Mouse (Mus musculus) erythroid progenitor cell, adult 5-6 weeks (primary cell): ENCODE data around the gene Rcor2. TPM values are rescaled to one million over a fixed set of nuclear protein-coding genes. Genes with fewer than 3 reads are reported as not detected.
A peak's percentile ranks its signal among the peaks of the same experiment; 100 is the strongest.

Experiments used
- ATAC-seq: replicated peaks from 2 replicates; pipeline ENCODE4 v1.8.0; 2016; ENCODE audit warnings: moderate number of reproducible peaks, mild to moderate bottlenecking, moderate TSS enrichment, inconsistent platforms; ENCODE audit not compliant: poor library complexity, low FRiP score, severe bottlenecking
- total RNA-seq, 2 experiments: library from RNA; stranded (forward) in 1 of 2; stranded (reverse) in 1 of 2; fragments of 150-400 nt in 1 of 2; fragments of 186-747, 209-891 nt in 1 of 2; gene quantifications; 2 replicates each; pipeline versions ENCODE4 v1.2.3 to v1.2.4; 2015 to 2017; ENCODE audit warnings: low replicate concordance in 2 of 2

Gene Rcor2
- total RNA-seq, 2 experiments from 2014 or later = 0.53 TPM; not detected in 1

GRCm38 (mm10) chr19:7264088-7264765, 2.9 kb upstream of the Rcor2 start:
- ATAC-seq = peak; percentile 68; the same call in 1 of the 2 replicates

- no peak for ATAC-seq
Observed at GRCm38 (mm10) chr19:7264766-7265331, 2.3 kb upstream of the Rcor2 start.

DNA sequence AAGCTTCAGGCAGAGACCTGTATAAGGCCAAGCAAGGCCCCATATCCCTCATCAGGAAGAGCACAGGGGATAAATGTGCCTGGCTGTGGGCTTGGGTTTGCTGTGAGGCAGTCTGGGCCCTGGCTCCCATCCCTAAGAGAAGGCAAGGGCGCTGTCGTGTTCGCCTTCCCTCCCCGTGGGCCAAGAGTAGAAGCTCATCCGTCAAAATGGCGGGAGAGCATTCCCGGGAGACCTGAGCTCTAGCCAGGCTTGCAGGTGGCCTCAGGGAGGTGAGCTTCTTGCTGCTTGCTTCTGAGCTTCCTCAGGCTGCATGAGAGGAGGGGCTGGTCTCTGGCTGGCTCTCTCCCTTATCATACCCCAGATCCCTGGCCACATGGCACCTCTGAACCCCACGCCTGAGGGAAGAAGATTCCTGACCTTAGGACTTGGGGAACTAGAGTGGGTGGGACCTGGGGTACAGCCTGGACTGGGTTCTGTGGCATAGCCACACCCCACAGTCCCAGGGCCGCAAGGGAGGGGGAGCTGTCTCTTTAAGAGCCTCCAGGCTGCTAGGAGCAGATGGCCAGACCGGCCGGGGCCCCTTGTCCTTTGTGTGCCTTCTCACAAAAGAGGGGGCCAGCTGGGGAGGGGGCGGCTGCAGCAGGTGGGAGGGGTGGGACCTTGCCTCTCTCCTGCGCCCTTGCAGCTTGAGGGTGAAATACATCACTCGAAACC, 1.5 kb upstream of the Rcor2 start:
- no peak for ATAC-seq

DNA sequence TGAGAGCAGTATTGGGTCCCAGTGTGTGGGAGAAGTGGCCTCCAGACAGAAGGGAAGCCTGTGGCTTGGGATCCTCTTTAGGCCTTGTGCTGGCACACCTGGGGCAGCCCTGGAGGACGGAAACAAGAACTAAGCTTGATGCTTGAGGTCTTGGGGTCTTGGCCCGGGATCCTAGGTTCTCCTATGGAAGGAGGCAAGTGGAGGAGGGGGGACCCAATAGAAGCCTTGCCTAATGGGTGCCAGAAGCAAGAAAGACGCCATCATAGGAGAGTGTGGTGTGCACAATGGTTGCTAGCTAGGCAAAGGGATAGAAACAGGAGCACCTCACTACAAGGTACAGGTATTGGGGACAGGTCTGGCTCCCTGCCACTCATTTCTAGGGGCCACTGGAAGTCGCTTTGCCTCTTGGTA, 699 bp upstream of the Rcor2 start:
- ATAC-seq = no peak

DNA sequence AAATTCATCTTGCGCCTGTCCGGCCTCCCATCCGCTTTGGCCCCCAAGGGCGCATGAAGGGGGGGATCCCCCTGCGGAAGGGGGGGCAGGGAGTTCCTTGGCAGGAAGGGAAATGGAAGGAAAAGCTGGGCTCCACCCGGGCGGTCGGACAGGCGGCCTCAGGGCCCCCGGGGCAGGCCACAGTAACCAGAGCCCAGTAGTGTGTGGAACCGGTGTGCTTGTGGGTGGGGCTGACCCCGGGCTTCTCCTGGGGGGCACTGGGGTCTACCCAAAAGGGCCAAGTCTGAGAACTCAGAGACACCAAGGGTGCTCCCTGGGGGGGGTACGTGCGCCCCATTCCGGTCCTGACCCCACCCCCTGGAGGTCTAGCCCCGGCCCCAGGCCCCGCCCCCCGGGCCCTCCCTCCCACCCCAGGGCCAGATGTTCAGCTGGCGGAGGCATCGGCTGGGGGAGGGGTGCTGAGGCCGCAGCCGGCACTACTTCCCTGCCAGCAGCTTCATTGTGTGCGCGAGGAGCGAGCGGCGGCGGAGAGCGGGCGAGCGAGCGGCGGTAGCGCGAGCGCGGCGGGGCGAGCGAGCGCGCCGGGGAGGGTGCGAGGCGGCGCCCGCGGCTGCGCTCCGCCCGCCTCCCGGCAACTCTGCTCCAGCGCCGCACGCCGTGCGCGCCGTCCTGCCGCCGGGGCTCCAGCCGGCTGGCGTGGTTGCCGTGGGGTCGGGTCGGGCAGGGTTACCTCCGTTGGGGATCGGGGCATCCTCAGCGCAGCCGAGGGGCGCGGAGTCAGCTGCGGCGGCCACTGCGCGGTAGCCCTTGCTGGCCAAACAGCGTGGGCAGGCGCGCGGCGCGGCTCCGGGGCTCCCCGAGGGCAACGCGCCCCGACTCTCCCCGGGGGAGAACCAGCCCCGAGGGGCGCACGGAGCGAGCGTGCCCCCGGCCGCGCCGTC, 926 bp downstream of the Rcor2 start:
- ATAC-seq = no peak

- no peak for ATAC-seq
Observed at GRCm38 (mm10) chr19:7268722-7269090, 1.6 kb downstream of the Rcor2 start.

GRCm38 (mm10) chr19:7269290-7270044, 2.3 kb downstream of the Rcor2 start:
- no peak for ATAC-seq

GRCm38 (mm10) chr19:7273486-7273885, 6.4 kb downstream of the Rcor2 start:
- no peak for ATAC-seq

DNA sequence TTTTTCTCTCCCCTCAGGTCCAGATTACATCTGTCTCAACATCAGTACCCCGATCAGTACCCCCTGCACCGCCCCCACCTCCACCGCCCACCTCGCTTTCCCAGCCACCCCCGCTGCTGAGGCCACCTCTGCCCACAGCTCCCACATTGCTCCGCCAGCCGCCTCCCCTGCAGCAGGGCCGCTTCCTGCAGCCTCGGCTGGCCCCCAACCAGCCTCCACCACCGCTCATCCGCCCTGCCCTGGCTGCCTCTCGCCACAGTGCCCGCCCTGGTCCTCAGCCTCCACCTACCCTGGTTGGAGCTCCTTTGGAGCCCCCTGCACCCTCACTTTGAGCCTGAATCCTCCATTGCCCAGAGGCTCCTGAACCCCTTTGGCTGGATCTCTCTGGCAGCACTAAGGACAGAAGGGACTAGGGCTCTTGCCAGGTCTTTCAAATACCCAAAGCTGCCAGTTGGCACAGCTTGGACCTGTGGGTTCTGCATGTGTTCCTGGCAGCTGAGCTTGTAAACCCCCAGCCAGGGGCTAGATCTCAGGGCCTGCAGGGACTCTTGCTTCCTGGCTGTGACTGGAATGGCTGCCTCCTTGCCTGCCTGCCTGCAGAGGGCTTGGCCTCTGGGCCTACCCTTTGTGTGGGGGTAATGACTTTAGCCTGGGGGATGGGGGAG, 7.3 kb downstream of the Rcor2 start:
- no peak for ATAC-seq

GRCm38 (mm10) chr19:7275131-7275789, 8.1 kb downstream of the Rcor2 start:
- ATAC-seq = no peak

GRCm38 (mm10) chr19:7276053-7276659, 9.0 kb downstream of the Rcor2 start:
- ATAC-seq = no peak

- no peak for ATAC-seq
Observed at GRCm38 (mm10) chr19:7276796-7277195, 9.7 kb downstream of the Rcor2 start.

GRCm38 (mm10) chr19:7278200-7278906, 11.2 kb downstream of the Rcor2 start:
- ATAC-seq = no peak

DNA sequence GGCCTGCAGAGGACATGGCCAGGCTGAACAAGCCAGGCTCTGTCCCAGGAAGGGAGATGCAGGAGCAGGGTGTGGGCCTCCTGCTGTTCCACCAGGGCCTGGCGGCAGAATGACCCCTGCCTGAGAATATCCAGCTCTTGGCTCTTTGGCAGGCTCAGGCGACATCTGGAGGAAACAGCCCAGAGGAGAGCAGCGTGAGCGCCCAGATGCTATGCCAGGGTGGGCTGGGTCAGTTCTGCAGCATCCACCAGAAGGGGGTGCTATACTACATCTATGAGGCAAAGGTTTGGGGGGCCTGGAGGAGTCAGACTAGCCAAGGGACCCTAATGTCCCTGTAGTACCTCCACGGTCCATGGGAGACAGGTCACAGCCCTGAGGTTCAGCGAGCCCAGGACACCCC, 12.0 kb downstream of the Rcor2 start:
- ATAC-seq = no peak

GRCm38 (mm10) chr19:7280557-7281330, 13.6 kb downstream of the Rcor2 start:
- ATAC-seq = no peak

GRCm38 (mm10) chr19:7286563-7287315, 19.6 kb downstream of the Rcor2 start:
- no peak for ATAC-seq
